Mouse (Mus musculus) MEL (cell line): ENCODE results near the gene Paqr5.

Experiments
- CTCF ChIP-seq, 3 experiments: IDR thresholded peaks in 2 of 3; conservative IDR thresholded peaks in 1 of 3; 2 replicates each; pipeline ENCODE4 v1.5.1; 2011 to 2012; ENCODE audit warnings: low read length in 3 of 3, low read depth in 2 of 3, mild to moderate bottlenecking in 2 of 3, improper control_type of control experiment in 1 of 3, inconsistent platforms in 1 of 3, mixed read lengths in 1 of 3, moderate library complexity in 1 of 3; ENCODE audit not compliant: control insufficient read depth in 1 of 3, insufficient read depth in 1 of 3, poor library complexity in 1 of 3, severe bottlenecking in 1 of 3
- ELF1 ChIP-seq: IDR thresholded peaks from 2 replicates; pipeline ENCODE4 v1.6.1; 2014; ENCODE audit warnings: low read depth, mild to moderate bottlenecking, inconsistent platforms, low read length, improper control_type of control experiment, moderate library complexity
- NRF1 ChIP-seq: IDR thresholded peaks from 2 replicates; pipeline ENCODE4 v1.6.1; 2014; ENCODE audit warnings: low read depth, mild to moderate bottlenecking, inconsistent platforms, low read length, improper control_type of control experiment, moderate library complexity; ENCODE audit not compliant: poor library complexity, insufficient read depth, severe bottlenecking
- POLR2A ChIP-seq, 2 experiments: IDR thresholded peaks; 2 replicates each; pipeline ENCODE4 v1.6.1; 2011 to 2012; ENCODE audit warnings: low read length in 2 of 2, mild to moderate bottlenecking in 2 of 2, control low read depth in 1 of 2, improper control_type of control experiment in 1 of 2, low read depth in 1 of 2, moderate library complexity in 1 of 2; ENCODE audit not compliant: control insufficient read depth in 1 of 2, insufficient read depth in 1 of 2, poor library complexity in 1 of 2
- POLR2AphosphoS2 ChIP-seq: IDR thresholded peaks from 2 replicates; pipeline ENCODE4 v1.6.1; 2011; ENCODE audit warnings: low read length, improper control_type of control experiment
- RAD21 ChIP-seq: IDR thresholded peaks from 2 replicates; pipeline ENCODE4 v1.6.1; 2011; ENCODE audit warnings: mild to moderate bottlenecking, low read depth, low read length, improper control_type of control experiment
- ZNF384 ChIP-seq: IDR thresholded peaks from 2 replicates; pipeline ENCODE4 v1.6.1; 2012; ENCODE audit warnings: low read depth, mild to moderate bottlenecking, inconsistent platforms, low read length, improper control_type of control experiment

GRCm38 (mm10) chr9:61960753-61961152, 65.9 kb downstream of the Paqr5 start:
- TF ChIP-seq CTCF (IDR thresholded peaks at IDR 0.05 in 2 of 3, conservative IDR thresholded peaks at IDR 0.05 in 1 of 3; ENCODE audit: control insufficient read depth in 1 of 3, insufficient read depth in 1 of 3, low read depth in 2 of 3, low read length in 3 of 3, poor library complexity in 1 of 3, severe bottlenecking in 1 of 3) = no peak
- no peak for TF ChIP-seq POLR2A (IDR thresholded peaks at IDR 0.05; ENCODE audit: control insufficient read depth in 1 of 2, insufficient read depth in 1 of 2, low read depth in 1 of 2, low read length in 2 of 2, poor library complexity in 1 of 2)
- no peak for TF ChIP-seq RAD21
- TF ChIP-seq ZNF384 = no peak
- no peak for TF ChIP-seq NRF1
- no peak for TF ChIP-seq ELF1
- no peak for TF ChIP-seq POLR2AphosphoS2
